Mouse (Mus musculus) midbrain, embryonic 10.5 days (tissue): Measurements from ENCODE around the gene BC029722. TPM values are rescaled to one million over a fixed set of nuclear protein-coding genes. Genes with fewer than 3 reads are reported as not detected.

Source experiments
- DNase-seq: peaks from one replicate; pipeline ENCODE4 v3.0.0-alpha.2; 2017; ENCODE audit warnings: low spot score
- H3K27ac ChIP-seq: fragments of 300-500 bp; sonication (generic); replicated peaks from 2 replicates; pipeline ENCODE4 v1.5.1; 2016; ENCODE audit warnings: mild to moderate bottlenecking
- H3K27me3 ChIP-seq: fragments of 300-500 bp; sonication (generic); 2 replicates; pipeline ENCODE4 v1.6.1; 2016; ENCODE audit warnings: low read depth, mild to moderate bottlenecking; ENCODE audit not compliant: poor library complexity, severe bottlenecking
- H3K36me3 ChIP-seq: fragments of 300-500 bp; sonication (generic); 2 replicates; pipeline ENCODE4 v1.6.1; 2016; ENCODE audit warnings: mild to moderate bottlenecking, moderate library complexity
- H3K4me1 ChIP-seq: fragments of 300-500 bp; sonication (generic); 2 replicates; pipeline ENCODE4 v1.6.1; 2016
- H3K4me3 ChIP-seq: fragments of 300-500 bp; sonication (generic); 2 replicates; pipeline ENCODE4 v1.5.1; 2016; ENCODE audit warnings: mild to moderate bottlenecking, moderate library complexity
- H3K9me3 ChIP-seq: fragments of 300-500 bp; sonication (generic); replicated peaks from 2 replicates; pipeline ENCODE4 v1.6.1; 2016; ENCODE audit warnings: mild to moderate bottlenecking
- WGBS: fragments of 180-500 bp; shearing (Covaris S2); methylation state at CpG from one replicate; pipeline ENCODE4 v1.1.7; 2016; 5-methylcytosine and 5-hydroxymethylcytosine counted together
- polyA plus RNA-seq: library from polyadenylated mRNA; unstranded; fragments of >200 nt; fragmentation: Nextera tagmentation; extraction: Ambion mirVana; gene quantifications from 2 replicates; pipeline ENCODE4 v1.2.1, GENCODE M21; 2016

Gene BC029722
- polyA plus RNA-seq, 1 experiment from 2014 or later, result 6.8 TPM

DNA sequence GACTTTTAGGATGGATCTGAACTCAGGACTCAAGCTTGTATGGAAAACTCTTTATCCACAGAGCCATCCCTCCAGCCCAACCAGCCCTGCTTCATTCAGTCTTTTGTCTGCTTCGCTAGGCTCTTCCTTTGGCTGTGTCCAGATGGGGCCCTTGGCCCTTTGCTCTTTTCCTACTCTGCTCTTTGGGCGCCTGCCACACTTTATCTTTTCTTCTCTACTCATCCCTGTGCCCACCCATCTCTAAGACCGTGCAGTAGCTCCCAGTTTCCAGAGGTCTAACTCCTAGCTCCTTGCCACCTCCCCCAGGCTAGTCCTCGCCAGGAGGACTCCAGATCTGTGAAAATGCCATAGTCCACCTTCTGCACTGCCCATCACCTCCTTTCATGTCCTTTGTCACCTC is 45.6 kb downstream of the BC029722 start:
- Histone ChIP-seq H3K27me3 (peaks cover 43% of the 10 kb centered on the region), H3K4me1 (peaks cover 13% of the 10 kb centered on the region), H3K4me3 (no peak overlapping the region), H3K36me3 (no peaks in the 10 kb centered on the region), H3K27ac (no peak overlapping the region), H3K9me3 (no peaks in the 10 kb centered on the region)
- 64% methylated on average over 4 of the region's 4 CpGs for WGBS
- no peak for DNase-seq

Other genes starting within 250 kb of the BC029722 start
- gene Gss, start 226.6 kb downstream of the BC029722 start, polyA plus RNA-seq, result 19.6 and 22.1 TPM in 2 replicates
- gene Myh7b, start 208.2 kb downstream of the BC029722 start, polyA plus RNA-seq, result 0.53 and 0.60 TPM in 2 replicates
- 123 and 137 TPM in 2 replicates for gene Trpc4ap, start 127.0 kb downstream of the BC029722 start, polyA plus RNA-seq
- 34.0 and 34.4 TPM in 2 replicates for gene Edem2, start 90.0 kb downstream of the BC029722 start, polyA plus RNA-seq
- gene Gm17581, start 83.6 kb downstream of the BC029722 start, polyA plus RNA-seq, result not detected in 2 replicates
- 1.3 and 1.9 TPM in 2 replicates for gene Procr, start 68.3 kb downstream of the BC029722 start, polyA plus RNA-seq
- 0.49 and 1.5 TPM in 2 replicates for gene Mmp24, start 44.1 kb downstream of the BC029722 start, polyA plus RNA-seq
- gene Eif6, start 7.5 kb upstream of the BC029722 start, polyA plus RNA-seq, result 227 and 257 TPM in 2 replicates
- gene Fam83c, start 15.4 kb upstream of the BC029722 start, polyA plus RNA-seq, result 0.16 and 0.50 TPM in 2 replicates
- gene Uqcc1, start 110.9 kb upstream of the BC029722 start, polyA plus RNA-seq, result 81.9 and 86.3 TPM in 2 replicates
- 0.10 TPM in 1 of 2 replicates, not detected in the other for gene Gm15557, start 121.3 kb upstream of the BC029722 start, polyA plus RNA-seq
- 0.07 TPM in 2 replicates for gene Gdf5, start 125.9 kb upstream of the BC029722 start, polyA plus RNA-seq
- gene Cep250, start 137.0 kb upstream of the BC029722 start, polyA plus RNA-seq, result 24.1 and 24.3 TPM in 2 replicates
- 1.2 and 2.3 TPM in 2 replicates for gene 6430550D23Rik, start 188.6 kb upstream of the BC029722 start, polyA plus RNA-seq
- gene Ergic3, start 188.6 kb upstream of the BC029722 start, polyA plus RNA-seq, result 211 and 239 TPM in 2 replicates
- gene Fer1l4, start 233.5 kb upstream of the BC029722 start, polyA plus RNA-seq, result 0.04 and 0.16 TPM in 2 replicates
- gene Spag4, start 245.7 kb upstream of the BC029722 start, polyA plus RNA-seq, result 6.1 and 6.5 TPM in 2 replicates